Mouse (Mus musculus) cerebellum, adult (tissue): Measurements from ENCODE around the gene Gemin8.
A peak's percentile ranks its signal among the peaks of the same experiment; 100 is the strongest.

Source experiments
- ATAC-seq: cut with Nextera tagmentation; 2 replicates; pipeline ENCODE4 v1.9.2; 2017; ENCODE audit warnings: mild to moderate bottlenecking, moderate library complexity, mixed read lengths; ENCODE audit not compliant: insufficient number of reproducible peaks, low FRiP score, low TSS enrichment

The Gemin8 gene

GRCm38 (mm10) chrX:166226856-166227255 lies 56.6 kb downstream of the Gemin8 start:
- ATAC-seq, result no peak

GRCm38 (mm10) chrX:166229750-166230149 lies 59.5 kb downstream of the Gemin8 start:
- no peak for ATAC-seq

GRCm38 (mm10) chrX:166230515-166231267 lies 60.4 kb downstream of the Gemin8 start:
- no peak for ATAC-seq

- no peak for ATAC-seq
These were observed 65.9 kb downstream of the Gemin8 start for GRCm38 (mm10) chrX:166236131-166236530.

GRCm38 (mm10) chrX:166238831-166239460 lies 68.7 kb downstream of the Gemin8 start, which contains the start of gene Gpm6b:
TSS of gene Gpm6b (plus strand) at chrX:166238911.
- peak; percentile 58 for ATAC-seq

GRCm38 (mm10) chrX:166239520-166239919 lies 69.3 kb downstream of the Gemin8 start:
- no peak; the same call in 1 of the 2 replicates for ATAC-seq
